Mouse (Mus musculus): ENCODE results near the gene Slc8a3. TPM values are rescaled to one million over a fixed set of nuclear protein-coding genes. Genes with fewer than 3 reads are reported as not detected.

The Slc8a3 gene
- total RNA-seq, 2 experiments from 2014 or later, result not detected

Other genes with a start within 250 kb of the Slc8a3 start
- gene Gm4787, start 46.3 kb upstream of the Slc8a3 start, total RNA-seq (2014; fragmentation: Nextera tagmentation), result 0.80 and 2.6 TPM in 2 replicates
- 0.43 TPM in 1 of 2 replicates, not detected in the other for gene Gm4787, start 46.3 kb upstream of the Slc8a3 start, total RNA-seq (2017)
- 4.1 and 7.5 TPM in 2 replicates for gene Adam4, start 88.8 kb upstream of the Slc8a3 start, total RNA-seq (2014; fragmentation: Nextera tagmentation)
- 1.2 and 1.7 TPM in 2 replicates for gene Adam4, start 88.8 kb upstream of the Slc8a3 start, total RNA-seq (2017)
- 80.9 and 149 TPM in 2 replicates for gene Cox16, start 151.9 kb upstream of the Slc8a3 start, total RNA-seq (2014; fragmentation: Nextera tagmentation)
- gene Cox16, start 151.9 kb upstream of the Slc8a3 start, total RNA-seq (2017), result 137 and 190 TPM in 2 replicates
- 7.9 and 13.8 TPM in 2 replicates for gene Gm20498, start 199.7 kb upstream of the Slc8a3 start, total RNA-seq (2014; fragmentation: Nextera tagmentation)
- 33.1 and 34.2 TPM in 2 replicates for gene Gm20498, start 199.7 kb upstream of the Slc8a3 start, total RNA-seq (2017)
- gene Synj2bp, start 199.7 kb upstream of the Slc8a3 start, total RNA-seq (2014; fragmentation: Nextera tagmentation), result 26.1 and 41.5 TPM in 2 replicates
- 35.6 and 46.6 TPM in 2 replicates for gene Synj2bp, start 199.7 kb upstream of the Slc8a3 start, total RNA-seq (2017)
- gene Adam21, start 235.3 kb upstream of the Slc8a3 start, total RNA-seq (2014; fragmentation: Nextera tagmentation), result not detected in 2 replicates
- not detected in 2 replicates for gene Adam21, start 235.3 kb upstream of the Slc8a3 start, total RNA-seq (2017)